Mouse (Mus musculus) mouse embryonic stem cell (cell line): Measurements from ENCODE around the gene Ces1d.
"Not testable (repeated sequence)": the region's sequence is repeated elsewhere in the genome, so short reads cannot be mapped to it uniquely, and the experiment has no call there.

Experiments
- in situ Hi-C, 2 experiments: fragments of 300-500 bp; cut with MboI; formaldehyde crosslinking; loops; 1 replicate in 1 of 2; 3 replicates in 1 of 2; pipeline ENCODE4 v1.14.3; 2019 to 2020; ENCODE audit warnings: low sequenced_read_pairs in 2 of 2, low pct_unique_long_range_greater_than_20kb in 1 of 2, mixed read lengths in 1 of 2; ENCODE audit not compliant: unreplicated experiment in 1 of 2

Gene Ces1d

GRCm38 (mm10) chr8:93197685-93198525, at the start of gene Ces1d:
Gene Ces1d, minus strand, starts transcription at chr8:93197838.
- in situ Hi-C loops, result no loop called here

GRCm38 (mm10) chr8:93246057-93246456, 48.4 kb upstream of the Ces1d start:
- in situ Hi-C loops, result no loop called here

- in situ Hi-C loops, result no loop called here
Measured at GRCm38 (mm10) chr8:93239884-93240283, 42.2 kb upstream of the Ces1d start.

GRCm38 (mm10) chr8:93235681-93236080, 38.0 kb upstream of the Ces1d start:
- in situ Hi-C loops, result no loop called here

GRCm38 (mm10) chr8:93234706-93235105, 37.1 kb upstream of the Ces1d start:
- in situ Hi-C loops, result no loop called here

- in situ Hi-C loops, result no loop called here
Measured at GRCm38 (mm10) chr8:93234068-93234467, 36.4 kb upstream of the Ces1d start.

GRCm38 (mm10) chr8:93229446-93229845, 31.8 kb upstream of the Ces1d start, which contains the start of gene Ces1e:
Gene Ces1e, minus strand, starts transcription at chr8:93229619.
- in situ Hi-C loops, result no loop called here

- in situ Hi-C loops, result no loop called here
Measured at GRCm38 (mm10) chr8:93228673-93229370, 31.2 kb upstream of the Ces1d start.

- in situ Hi-C loops, result not testable (repeated sequence)
Measured at GRCm38 (mm10) chr8:93226471-93226870, 28.8 kb upstream of the Ces1d start.

- in situ Hi-C loops, result no loop called here
Measured at GRCm38 (mm10) chr8:93221896-93222295, 24.3 kb upstream of the Ces1d start.

- in situ Hi-C loops, result no loop called here
Measured at GRCm38 (mm10) chr8:93217867-93218266, 20.2 kb upstream of the Ces1d start.

- in situ Hi-C loops, result no loop called here
Measured at GRCm38 (mm10) chr8:93217375-93217774, 19.7 kb upstream of the Ces1d start.

GRCm38 (mm10) chr8:93211091-93211490, 13.5 kb upstream of the Ces1d start:
- in situ Hi-C loops, result no loop called here

GRCm38 (mm10) chr8:93199146-93199545, 1.5 kb upstream of the Ces1d start:
- in situ Hi-C loops, result not testable (repeated sequence)

GRCm38 (mm10) chr8:93196436-93196835, 1.2 kb downstream of the Ces1d start:
- in situ Hi-C loops, result no loop called here

GRCm38 (mm10) chr8:93180581-93181129, 17.0 kb downstream of the Ces1d start:
- in situ Hi-C loops, result no loop called here

- in situ Hi-C loops, result no loop called here
Measured at GRCm38 (mm10) chr8:93176593-93176992, 21.0 kb downstream of the Ces1d start.

- in situ Hi-C loops, result no loop called here
Measured at GRCm38 (mm10) chr8:93174554-93174953, 23.1 kb downstream of the Ces1d start.

- in situ Hi-C loops, result no loop called here
Measured at GRCm38 (mm10) chr8:93171846-93172590, 25.6 kb downstream of the Ces1d start.
